Mouse (Mus musculus) lung, adult 2 months (tissue): ENCODE data around the gene Kmt2d.

Experiments used
- CTCF ChIP-seq: fragments of 200-500 bp; IDR thresholded peaks from 2 replicates; pipeline ENCODE4 v1.5.1; 2011; ENCODE audit warnings: mild to moderate bottlenecking, low read length, control low read depth; ENCODE audit not compliant: insufficient read depth
- POLR2A ChIP-seq: fragments of 200-500 bp; IDR thresholded peaks from 2 replicates; pipeline ENCODE4 v1.6.1; 2011; ENCODE audit warnings: low read depth, mild to moderate bottlenecking, control low read depth, low read length, borderline replicate concordance; ENCODE audit errors: extremely low read depth

DNA sequence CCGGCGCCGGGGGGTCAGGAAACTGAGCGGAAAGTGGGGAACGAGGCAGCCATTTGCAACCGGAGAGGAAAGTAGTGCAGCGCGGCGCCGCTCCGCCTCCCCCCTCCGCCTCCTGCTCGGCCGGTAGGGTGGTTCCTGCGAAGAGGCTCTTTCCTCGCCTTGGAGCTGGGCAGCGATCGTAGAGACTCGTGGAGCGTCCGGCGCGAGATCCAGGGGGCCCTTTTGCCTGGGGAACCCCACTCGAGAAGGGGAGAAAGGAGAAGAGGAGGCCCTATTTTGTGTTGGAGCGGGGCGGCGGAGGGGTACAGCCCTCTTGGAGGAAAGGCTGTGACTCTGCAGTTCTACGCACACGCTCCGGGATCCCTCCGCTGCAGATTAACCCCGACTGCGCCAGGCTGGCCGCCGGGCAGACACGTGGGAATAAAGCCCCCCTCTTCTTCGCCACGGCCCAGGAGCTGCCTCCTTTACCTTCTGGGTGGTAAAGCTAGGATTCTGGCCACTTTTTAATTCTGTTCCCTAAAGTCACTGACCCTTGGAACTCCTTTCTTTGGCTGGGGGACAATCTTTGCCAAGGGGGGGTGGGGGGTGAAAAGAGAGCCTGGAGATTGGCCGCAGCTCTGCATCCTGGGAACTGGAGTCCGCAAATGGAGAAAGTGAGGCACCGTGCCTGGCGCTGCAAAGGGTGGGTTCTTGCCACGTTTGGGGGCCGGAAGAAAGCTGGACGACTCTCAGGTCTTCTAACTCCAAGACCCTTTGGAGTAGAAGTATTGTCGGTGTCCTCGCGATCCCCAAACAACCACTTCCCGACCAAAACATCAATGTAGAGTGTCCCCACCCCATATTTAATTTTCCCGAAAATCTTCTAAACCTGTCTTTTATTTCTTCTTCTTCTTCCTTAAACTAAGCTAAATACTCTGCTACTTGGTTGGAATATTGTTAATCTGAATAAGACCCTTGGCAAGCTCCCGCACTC lies 1.2 kb upstream of the Kmt2d start:
- TF ChIP-seq CTCF (no peak), POLR2A (peak; percentile 63; the same call in 1 of the 2 replicates)
